Mouse (Mus musculus): ENCODE measurements around the gene Mtfr1l.

The Mtfr1l gene

GRCm38 (mm10) chr4:134489986-134490665 lies 45.1 kb downstream of the Mtfr1l start:
- DNase-seq (ENCODE audit: low spot score in 2 of 2), result no peak

DNA sequence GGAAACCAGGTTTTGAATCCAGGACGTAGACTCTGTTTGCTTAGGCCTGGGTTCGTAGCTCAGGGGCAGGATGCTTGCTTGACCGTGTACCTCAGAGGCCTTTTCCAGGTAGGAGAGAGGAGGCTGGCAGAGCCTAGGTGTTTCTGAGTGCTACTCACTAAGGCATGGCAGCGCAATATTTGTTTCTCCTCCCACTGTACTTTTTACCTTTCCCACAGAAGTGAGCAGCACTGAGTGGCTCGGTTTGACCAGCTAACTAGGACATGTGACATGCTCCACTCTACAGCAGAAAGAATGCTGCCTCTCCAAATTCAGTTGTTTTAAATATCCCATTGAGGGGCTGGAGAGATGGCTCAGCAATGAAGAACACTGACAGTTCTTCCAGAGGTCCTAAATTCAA lies 47.0 kb downstream of the Mtfr1l start:
- no peak for DNase-seq (ENCODE audit: low spot score in 2 of 2)

DNA sequence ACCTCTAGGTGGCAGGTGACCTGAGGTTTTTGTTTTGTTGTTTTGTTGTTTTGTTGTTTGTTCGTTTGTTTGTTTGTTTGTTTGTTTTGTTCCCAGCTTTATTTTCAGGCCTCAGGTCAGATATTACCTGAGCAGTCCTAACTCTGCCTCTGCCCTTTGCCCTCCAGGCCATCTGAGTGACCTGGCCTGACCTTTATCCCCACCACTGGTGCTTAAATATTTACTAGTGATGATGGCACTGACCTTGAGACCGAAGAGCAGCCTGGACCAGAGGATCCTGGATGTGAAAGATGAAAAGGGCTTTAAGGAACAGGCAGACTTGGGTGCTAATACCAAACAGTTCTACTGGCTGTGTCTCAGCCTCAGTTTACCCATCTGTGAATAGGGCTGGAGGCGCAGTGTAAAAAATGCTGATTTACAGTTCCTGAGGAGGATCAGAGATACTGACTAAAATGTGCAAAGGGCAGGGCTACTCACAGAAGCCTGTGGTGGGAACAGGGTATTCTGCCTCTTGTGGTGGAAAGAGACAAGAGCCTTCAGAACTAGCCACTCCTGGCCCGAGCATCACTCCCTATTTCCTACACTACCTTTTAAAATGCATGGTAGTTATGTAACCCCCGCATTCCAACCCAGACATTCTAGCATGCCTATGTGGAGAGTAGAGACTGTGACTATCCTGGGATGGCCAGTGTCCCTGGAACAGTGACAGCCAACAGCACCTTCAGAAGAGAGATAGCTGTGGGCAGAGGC lies 49.9 kb downstream of the Mtfr1l start:
- DNase-seq (ENCODE audit: low spot score in 2 of 2), result no peak

DNA sequence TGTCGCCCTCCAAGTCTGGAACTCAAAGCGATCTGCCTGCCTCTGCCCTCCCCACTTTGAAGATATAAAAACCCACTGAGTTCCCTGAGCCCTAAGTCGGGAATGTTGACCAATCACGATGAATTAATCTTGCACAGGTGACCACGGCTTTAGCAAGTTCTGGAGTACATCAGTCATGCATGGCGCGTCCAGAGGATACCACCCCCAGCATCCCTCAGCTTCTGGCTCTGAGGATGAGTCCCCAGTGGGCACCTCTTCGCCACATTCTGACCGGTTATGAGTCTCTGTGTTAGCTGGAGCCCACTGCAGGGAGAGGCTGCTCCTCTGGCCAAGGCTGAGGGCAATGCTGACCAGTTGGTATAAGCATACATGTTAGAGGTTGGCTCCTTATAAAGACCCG lies 51.0 kb downstream of the Mtfr1l start:
- DNase-seq (ENCODE audit: low spot score in 2 of 2), result no peak

DNA sequence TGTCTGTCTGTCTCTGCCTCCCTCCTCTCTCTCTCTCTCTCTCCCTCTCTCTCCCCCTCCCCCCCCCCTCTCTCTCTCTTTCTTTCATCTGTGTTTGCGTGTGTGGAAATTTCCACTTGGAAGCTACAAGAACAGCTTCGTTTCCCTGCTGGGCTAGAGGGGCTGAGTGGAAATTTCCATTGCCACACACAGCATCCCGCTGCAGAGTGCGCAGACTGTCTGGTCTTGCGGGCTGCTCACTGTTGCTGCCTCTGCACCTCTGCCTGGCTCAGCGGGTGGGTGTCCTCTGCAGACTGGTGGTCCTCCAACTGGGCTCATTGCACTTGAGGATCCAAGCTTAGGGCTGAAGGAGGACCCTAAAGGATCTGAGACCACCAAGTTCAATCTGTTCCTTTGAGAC lies 51.5 kb downstream of the Mtfr1l start:
- DNase-seq (ENCODE audit: low spot score in 2 of 2), result no peak

DNA sequence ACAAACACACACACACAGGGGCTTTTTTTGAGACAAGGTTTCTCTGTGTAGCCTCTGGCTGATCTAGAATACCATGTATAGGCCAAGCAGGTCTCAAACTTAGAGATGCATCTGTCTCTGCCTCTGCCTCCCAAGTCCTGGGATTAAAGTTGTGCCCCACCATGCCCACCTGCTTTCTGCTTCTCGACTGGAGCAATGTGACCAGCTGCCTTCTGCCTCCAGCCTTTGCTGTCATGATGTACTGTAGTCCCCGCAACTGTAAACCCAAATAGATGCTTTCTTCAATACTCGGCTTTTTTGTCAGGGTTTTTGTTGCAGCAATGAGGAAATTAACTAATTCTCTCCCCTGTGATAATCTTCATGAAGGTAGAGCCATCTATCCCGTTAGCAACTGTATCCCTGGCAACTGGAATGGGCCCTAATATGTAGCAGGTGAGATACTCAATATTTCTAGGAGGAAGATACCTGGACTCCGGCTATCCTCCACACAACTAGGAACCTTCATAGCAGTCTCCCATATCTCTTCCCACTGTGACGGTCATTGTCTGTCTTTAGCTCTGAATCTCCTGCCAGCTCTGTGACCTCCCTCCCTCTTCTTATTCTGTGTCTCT lies 52.0 kb downstream of the Mtfr1l start:
- no peak for DNase-seq (ENCODE audit: low spot score in 2 of 2)

- DNase-seq (ENCODE audit: low spot score in 2 of 2), result no peak
Measured at GRCm38 (mm10) chr4:134482442-134482841, 52.7 kb downstream of the Mtfr1l start.

- no peak for DNase-seq (ENCODE audit: low spot score in 2 of 2)
Measured at GRCm38 (mm10) chr4:134481270-134481669, 53.9 kb downstream of the Mtfr1l start.

- DNase-seq (ENCODE audit: low spot score in 2 of 2), result peak; percentile 77 to 94
Measured at GRCm38 (mm10) chr4:134480864-134481263, 54.3 kb downstream of the Mtfr1l start.

GRCm38 (mm10) chr4:134479839-134480238 lies 55.3 kb downstream of the Mtfr1l start:
- no peak for DNase-seq (ENCODE audit: low spot score in 2 of 2)

- peak; percentile 94 to 99 for DNase-seq (ENCODE audit: low spot score in 2 of 2)
Measured at GRCm38 (mm10) chr4:134478031-134478430, 57.2 kb downstream of the Mtfr1l start.

DNA sequence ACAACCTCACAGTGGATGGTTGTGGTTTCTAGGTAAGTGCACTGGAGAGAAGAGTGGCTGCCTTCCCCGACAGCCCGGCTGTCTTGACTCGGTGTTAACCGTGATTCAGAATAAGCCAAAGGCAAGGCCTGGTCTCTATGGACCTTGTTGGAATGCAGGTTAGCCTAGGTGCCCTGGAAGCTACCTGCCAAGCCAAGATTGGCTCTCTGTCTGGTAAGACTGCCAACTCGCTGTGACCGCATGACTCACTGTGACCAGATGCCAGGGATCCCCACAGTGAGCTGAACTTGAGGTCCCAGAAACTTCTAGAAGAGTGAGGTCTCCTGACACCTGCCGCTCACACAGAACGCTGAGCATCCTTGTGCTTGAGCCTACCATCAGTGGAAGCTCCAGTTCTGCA lies 58.3 kb downstream of the Mtfr1l start:
- no peak for DNase-seq (ENCODE audit: low spot score in 2 of 2)
